Mouse (Mus musculus): Measurements from ENCODE around the gene Nfkbib. TPM values are rescaled to one million over a fixed set of nuclear protein-coding genes. Genes with fewer than 3 reads are reported as not detected.

Gene Nfkbib
- polyA plus RNA-seq, 1 experiment from 2014 or later, result 62.9 TPM

- DNase-seq (ENCODE audit: low spot score) (no peak), ATAC-seq (ENCODE audit: low FRiP score) (no peak)
- Histone ChIP-seq H3K9ac (no peak overlapping the region), H3K9me3 (ENCODE audit: control insufficient read depth, low read length) (no peaks in the 10 kb centered on the region), H3K4me3 (replicated peaks; ENCODE audit: low read length) (no peak overlapping the region), H3K36me3 (replicated peaks; ENCODE audit: control insufficient read depth, insufficient read depth) (peaks cover 49% of the 10 kb centered on the region), H3K4me1 (replicated peaks; ENCODE audit: control insufficient read depth, insufficient read depth, low read length) (peaks cover 12% of the 10 kb centered on the region), H3K27me3 (ENCODE audit: control insufficient read depth, insufficient read depth, low read length) (no peaks in the 10 kb centered on the region), H3K27ac (no peak overlapping the region), H3K4me2 (replicated peaks) (no peak overlapping the region)
- 92% methylated on average over 9 of the region's 9 CpGs for WGBS
Measured at GRCm38 (mm10) chr7:28761907-28762306, 5.4 kb downstream of the Nfkbib start.

- Histone ChIP-seq H3K4me2 (replicated peaks) (no peak overlapping the region), H3K9ac (no peak overlapping the region), H3K9me3 (ENCODE audit: control insufficient read depth, low read length) (no peaks in the 10 kb centered on the region), H3K4me3 (replicated peaks; ENCODE audit: low read length) (no peak overlapping the region), H3K4me1 (replicated peaks; ENCODE audit: control insufficient read depth, insufficient read depth, low read length) (peaks cover 5% of the 10 kb centered on the region), H3K27ac (no peak overlapping the region), H3K27me3 (ENCODE audit: control insufficient read depth, insufficient read depth, low read length) (no peaks in the 10 kb centered on the region), H3K36me3 (replicated peaks; ENCODE audit: control insufficient read depth, insufficient read depth) (peaks cover 50% of the 10 kb centered on the region)
- ATAC-seq (ENCODE audit: low FRiP score) (no peak), DNase-seq (ENCODE audit: low spot score) (no peak)
- 80% methylated on average over 13 of the region's 13 CpGs for WGBS
Measured at GRCm38 (mm10) chr7:28758623-28759022, 8.7 kb downstream of the Nfkbib start.

- no peaks in the 10 kb centered on the region for H3K27me3 ChIP-seq (ENCODE audit: control insufficient read depth, insufficient read depth, low read length)
- 0 out of 2 replicates have a peak within 1 kb of the TSS, but pooled peaks have one; percentile 10 for H3K4me3 ChIP-seq (replicated peaks; ENCODE audit: low read length)
- no peak for DNase-seq (ENCODE audit: low spot score)
- peak within 1 kb of the TSS; percentile 7; the same call in 1 of the 2 replicates for H3K9ac ChIP-seq
- peaks cover 5% of the 10 kb centered on the region for H3K4me1 ChIP-seq (replicated peaks; ENCODE audit: control insufficient read depth, insufficient read depth, low read length)
- ATAC-seq (ENCODE audit: low FRiP score), result peak; percentile 44; the same call in 1 of the 2 replicates
- H3K4me2 ChIP-seq (replicated peaks), result peak within 1 kb of the TSS; percentile 45
- peaks cover 34% of the 10 kb centered on the region for H3K36me3 ChIP-seq (replicated peaks; ENCODE audit: control insufficient read depth, insufficient read depth)
- WGBS, result 4% methylated on average over 17 of the region's 17 CpGs
- no peaks in the 10 kb centered on the region for H3K9me3 ChIP-seq (ENCODE audit: control insufficient read depth, low read length)
- H3K27ac ChIP-seq, result no peak within 1 kb of the TSS
Measured at GRCm38 (mm10) chr7:28756079-28756478, 11.2 kb downstream of the Nfkbib start, which contains the start of gene Ccer2. TSS of gene Ccer2 (plus strand) at chr7:28756174.

- H3K27ac ChIP-seq, result no peak overlapping the region
- WGBS, result 97% methylated on average over 7 of the region's 7 CpGs
- no peaks in the 10 kb centered on the region for H3K9me3 ChIP-seq (ENCODE audit: control insufficient read depth, low read length)
- ATAC-seq (ENCODE audit: low FRiP score), result no peak
- DNase-seq (ENCODE audit: low spot score), result no peak
- peaks cover 21% of the 10 kb centered on the region for H3K36me3 ChIP-seq (replicated peaks; ENCODE audit: control insufficient read depth, insufficient read depth)
- no peak overlapping the region for H3K4me2 ChIP-seq (replicated peaks)
- H3K4me1 ChIP-seq (replicated peaks; ENCODE audit: control insufficient read depth, insufficient read depth, low read length), result no peaks in the 10 kb centered on the region
- H3K9ac ChIP-seq, result no peak overlapping the region
- no peak overlapping the region for H3K4me3 ChIP-seq (replicated peaks; ENCODE audit: low read length)
- no peaks in the 10 kb centered on the region for H3K27me3 ChIP-seq (ENCODE audit: control insufficient read depth, insufficient read depth, low read length)
Measured at GRCm38 (mm10) chr7:28749935-28750334, 17.4 kb downstream of the Nfkbib start.

GRCm38 (mm10) chr7:28741709-28742438 is 25.4 kb downstream of the Nfkbib start, which contains the start of the genes Mrps12 and Sars2:
TSS of gene Mrps12 (minus strand) at chr7:28741820.
TSS of gene Sars2 (plus strand) at chr7:28741992.
- peak within 1 kb of the TSS; percentile 79 for H3K27ac ChIP-seq
- WGBS, result under 1% methylated on average over 39 of the region's 39 CpGs
- peaks cover 11% of the 10 kb centered on the region for H3K4me1 ChIP-seq (replicated peaks; ENCODE audit: control insufficient read depth, insufficient read depth, low read length)
- peak within 1 kb of the TSS; percentile 58 for H3K9ac ChIP-seq
- DNase-seq (ENCODE audit: low spot score) (peak; percentile 97), ATAC-seq (ENCODE audit: low FRiP score) (peak; percentile 98)
- no peaks in the 10 kb centered on the region for H3K9me3 ChIP-seq (ENCODE audit: control insufficient read depth, low read length)
- H3K36me3 ChIP-seq (replicated peaks; ENCODE audit: control insufficient read depth, insufficient read depth), result peaks cover 31% of the 10 kb centered on the region
- no peaks in the 10 kb centered on the region for H3K27me3 ChIP-seq (ENCODE audit: control insufficient read depth, insufficient read depth, low read length)
- H3K4me2 ChIP-seq (replicated peaks), result peak within 1 kb of the TSS; percentile 65
- H3K4me3 ChIP-seq (replicated peaks; ENCODE audit: low read length), result peak within 1 kb of the TSS; percentile 61

- H3K4me1 ChIP-seq (replicated peaks; ENCODE audit: control insufficient read depth, insufficient read depth, low read length), result peaks cover 11% of the 10 kb centered on the region
Measured at GRCm38 (mm10) chr7:28741368-28741708, 26.0 kb downstream of the Nfkbib start.

GRCm38 (mm10) chr7:28740949-28741348 is 26.4 kb downstream of the Nfkbib start:
- Histone ChIP-seq H3K27ac (no peak overlapping the region), H3K4me2 (replicated peaks) (peak overlapping the region; percentile 65), H3K9me3 (ENCODE audit: control insufficient read depth, low read length) (no peaks in the 10 kb centered on the region), H3K36me3 (replicated peaks; ENCODE audit: control insufficient read depth, insufficient read depth) (peaks cover 24% of the 10 kb centered on the region), H3K4me1 (replicated peaks; ENCODE audit: control insufficient read depth, insufficient read depth, low read length) (peaks cover 11% of the 10 kb centered on the region), H3K27me3 (ENCODE audit: control insufficient read depth, insufficient read depth, low read length) (no peaks in the 10 kb centered on the region), H3K4me3 (replicated peaks; ENCODE audit: low read length) (peak overlapping the region; percentile 61), H3K9ac (peak overlapping the region; percentile 58)
- WGBS, result 47% methylated on average over 9 of the region's 9 CpGs
- DNase-seq (ENCODE audit: low spot score) (no peak), ATAC-seq (ENCODE audit: low FRiP score) (no peak)

More at GRCm38 (mm10) chr7:28741368-28741708, 26.0 kb downstream of the Nfkbib start:
- Histone ChIP-seq H3K4me2 (replicated peaks) (peak overlapping the region; percentile 65), H3K27me3 (ENCODE audit: control insufficient read depth, insufficient read depth, low read length) (no peaks in the 10 kb centered on the region), H3K9ac (peak overlapping the region; percentile 58), H3K27ac (0 out of 2 replicates have a peak overlapping the region, but pooled peaks have one; percentile 3), H3K4me3 (replicated peaks; ENCODE audit: low read length) (peak overlapping the region; percentile 61), H3K36me3 (replicated peaks; ENCODE audit: control insufficient read depth, insufficient read depth) (peaks cover 25% of the 10 kb centered on the region), H3K9me3 (ENCODE audit: control insufficient read depth, low read length) (no peaks in the 10 kb centered on the region)
- 3% methylated on average over 13 of the region's 13 CpGs for WGBS
- DNase-seq (ENCODE audit: low spot score) (no peak), ATAC-seq (ENCODE audit: low FRiP score) (peak; percentile 6; the same call in 1 of the 2 replicates)

- WGBS, result 94% methylated on average over 21 of the region's 21 CpGs
- Histone ChIP-seq H3K4me2 (replicated peaks) (no peak overlapping the region), H3K4me3 (replicated peaks; ENCODE audit: low read length) (no peak overlapping the region), H3K27me3 (ENCODE audit: control insufficient read depth, insufficient read depth, low read length) (no peaks in the 10 kb centered on the region), H3K4me1 (replicated peaks; ENCODE audit: control insufficient read depth, insufficient read depth, low read length) (peaks cover 11% of the 10 kb centered on the region), H3K9ac (no peak overlapping the region), H3K9me3 (ENCODE audit: control insufficient read depth, low read length) (no peaks in the 10 kb centered on the region), H3K36me3 (replicated peaks; ENCODE audit: control insufficient read depth, insufficient read depth) (peaks cover 17% of the 10 kb centered on the region), H3K27ac (no peak overlapping the region)
- ATAC-seq (ENCODE audit: low FRiP score), result no peak
- no peak for DNase-seq (ENCODE audit: low spot score)
Measured at GRCm38 (mm10) chr7:28739829-28740228, 27.5 kb downstream of the Nfkbib start.

- Histone ChIP-seq H3K9ac (no peak overlapping the region), H3K27me3 (ENCODE audit: control insufficient read depth, insufficient read depth, low read length) (0 out of 2 replicates have a peak, but pooled peaks cover 4% of the 10 kb centered on the region), H3K27ac (no peak overlapping the region), H3K4me3 (replicated peaks; ENCODE audit: low read length) (no peak overlapping the region), H3K9me3 (ENCODE audit: control insufficient read depth, low read length) (no peaks in the 10 kb centered on the region), H3K4me1 (replicated peaks; ENCODE audit: control insufficient read depth, insufficient read depth, low read length) (peaks cover 7% of the 10 kb centered on the region; the same call in 1 of the 2 replicates), H3K36me3 (replicated peaks; ENCODE audit: control insufficient read depth, insufficient read depth) (peaks cover 13% of the 10 kb centered on the region), H3K4me2 (replicated peaks) (no peak overlapping the region)
- WGBS, result 83% methylated on average over 6 of the region's 6 CpGs
- DNase-seq (ENCODE audit: low spot score) (no peak), ATAC-seq (ENCODE audit: low FRiP score) (no peak)
Measured at GRCm38 (mm10) chr7:28735701-28736100, 31.6 kb downstream of the Nfkbib start.
